Mouse (Mus musculus) G1E-ER4 (cell line): Measurements from ENCODE around the gene Dnaja2. TPM values are rescaled to one million over a fixed set of nuclear protein-coding genes. Genes with fewer than 3 reads are reported as not detected.

Experiments
- GATA1 ChIP-seq: IDR thresholded peaks from one replicate; pipeline ENCODE4 v1.8.0; 2012; ENCODE audit warnings: low read length, inconsistent platforms
- polyA plus RNA-seq: library from polyadenylated mRNA; stranded (reverse); fragments of >175 nt; gene quantifications from 2 replicates; pipeline ENCODE4 v1.2.3, GENCODE M21; 2012

Gene Dnaja2
- polyA plus RNA-seq, 1 experiment: 164 TPM

DNA sequence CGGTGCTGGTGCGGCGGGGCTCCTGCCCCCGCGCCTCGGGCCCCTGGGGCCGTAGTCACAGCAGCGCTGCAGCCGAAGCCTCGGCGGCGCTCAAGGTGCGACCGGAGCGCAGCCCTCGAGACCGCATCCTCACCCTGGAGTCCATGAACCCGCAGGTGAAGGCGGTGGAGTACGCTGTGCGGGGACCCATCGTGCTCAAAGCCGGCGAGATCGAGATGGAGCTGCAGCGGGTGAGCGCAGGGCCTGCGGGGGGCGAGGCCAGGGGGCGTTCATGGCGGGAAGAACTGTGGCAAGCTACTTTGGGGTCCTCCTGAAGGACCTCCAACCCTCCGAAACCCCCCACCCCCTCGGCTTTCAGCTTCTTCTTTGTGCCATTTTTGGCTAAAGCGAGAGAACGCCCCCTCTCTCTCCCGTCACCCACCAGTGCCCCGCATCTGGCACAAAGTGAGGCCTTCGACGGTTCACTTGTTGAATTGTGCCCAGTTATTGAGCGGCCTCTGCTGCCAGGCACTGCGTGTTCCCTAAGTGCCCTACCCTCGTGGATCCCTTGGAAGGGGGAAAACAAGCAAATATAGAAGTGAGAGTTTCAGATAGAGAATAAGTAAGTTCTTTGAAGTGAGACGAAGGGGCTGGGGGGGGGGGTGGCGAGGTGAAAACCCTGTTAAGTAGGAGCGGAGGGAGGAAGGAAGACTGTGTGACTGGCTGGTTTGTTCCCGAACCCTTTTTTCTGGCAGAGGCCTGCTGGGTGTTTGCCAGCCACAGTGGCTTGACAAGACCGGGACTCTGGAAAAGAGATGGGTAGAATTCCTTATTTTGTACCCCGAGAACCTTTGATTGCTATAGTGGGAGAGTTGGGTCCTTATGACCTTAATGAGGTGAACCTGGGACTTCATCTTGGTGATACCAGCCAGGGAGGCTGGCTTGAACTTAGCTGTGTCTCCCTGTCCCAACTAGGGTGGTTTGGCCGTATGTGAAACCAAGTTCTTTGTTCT, 61.9 kb downstream of the Dnaja2 start:
- TF ChIP-seq GATA1: no peak

DNA sequence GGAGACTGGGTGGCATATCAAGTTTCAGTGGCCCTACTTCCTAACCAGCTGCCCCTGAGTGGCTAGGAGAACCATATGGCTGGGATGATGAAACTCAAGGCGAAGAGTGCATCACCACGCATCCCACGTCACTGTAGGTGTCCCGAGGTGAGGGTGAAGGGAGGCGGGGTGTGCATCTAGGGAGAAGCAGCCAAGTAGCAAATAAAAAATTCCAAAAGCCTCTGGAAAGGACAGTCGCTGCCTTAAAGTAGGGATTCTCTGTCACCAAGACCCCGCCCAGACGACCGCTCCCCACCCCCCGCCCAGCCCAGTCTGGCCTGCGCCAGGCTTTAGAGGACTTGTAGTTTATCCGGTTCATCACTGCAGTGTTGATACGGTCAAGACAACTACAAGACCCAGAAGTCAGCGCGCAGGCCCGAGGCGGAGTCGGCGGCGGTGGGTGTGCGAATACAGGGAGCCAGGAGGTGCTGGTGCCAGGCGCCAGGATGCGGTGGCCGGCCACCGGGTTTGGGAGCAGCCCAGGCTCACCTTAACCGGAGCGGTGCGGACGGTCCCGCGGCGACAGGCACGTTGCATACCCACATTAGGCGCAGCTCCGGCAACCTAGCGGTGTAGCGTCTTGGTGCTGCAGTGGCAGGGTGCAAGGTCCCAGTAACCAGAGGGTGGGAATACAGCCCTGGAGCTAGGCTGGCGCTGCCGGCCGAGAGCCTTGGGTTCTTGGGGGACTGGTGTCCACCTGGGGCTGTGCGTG, 62.8 kb downstream of the Dnaja2 start, which contains the start of gene Gpt2:
Gene Gpt2 (plus strand): TSS at position 452 of the 751 bp plus-strand sequence.
- no peak for TF ChIP-seq GATA1

DNA sequence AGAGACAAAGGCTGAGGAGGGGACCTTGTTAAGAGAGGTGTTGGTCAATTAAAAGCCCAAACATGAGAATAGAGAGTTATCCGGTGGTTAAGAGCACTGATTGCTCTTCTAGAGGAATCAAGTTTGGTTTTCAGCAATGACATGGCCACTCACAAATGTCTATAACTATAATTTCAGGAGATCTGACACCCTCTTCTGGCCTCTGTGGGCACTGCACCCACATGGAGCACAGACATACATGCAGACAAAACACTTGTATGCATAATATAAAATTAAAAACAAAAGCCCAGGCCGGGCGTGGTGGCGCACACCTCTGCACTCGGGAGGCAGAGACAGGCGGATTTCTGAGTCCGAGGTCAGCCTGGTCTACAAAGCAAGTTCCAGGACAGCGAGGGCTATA, 65.6 kb downstream of the Dnaja2 start:
- no peak for TF ChIP-seq GATA1

DNA sequence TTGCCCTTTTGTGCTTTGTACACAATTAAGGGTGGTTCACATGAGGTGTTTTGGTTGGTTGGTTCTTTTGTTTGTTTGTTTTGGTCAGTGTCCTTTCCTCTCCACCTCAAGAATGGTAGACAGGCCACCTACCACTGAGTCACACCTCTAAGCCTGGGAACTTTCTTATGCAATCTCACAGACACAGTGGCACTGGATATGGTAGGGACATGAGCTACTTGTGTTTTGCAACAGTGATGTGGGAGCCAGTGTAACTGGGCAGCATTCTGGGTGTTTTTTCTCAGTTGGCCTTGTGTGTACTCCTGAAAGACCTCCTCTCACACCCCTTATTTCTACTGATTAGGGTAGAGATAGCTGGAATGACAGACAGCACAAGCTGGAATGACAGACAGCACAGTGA, 66.5 kb downstream of the Dnaja2 start:
- no peak for TF ChIP-seq GATA1

DNA sequence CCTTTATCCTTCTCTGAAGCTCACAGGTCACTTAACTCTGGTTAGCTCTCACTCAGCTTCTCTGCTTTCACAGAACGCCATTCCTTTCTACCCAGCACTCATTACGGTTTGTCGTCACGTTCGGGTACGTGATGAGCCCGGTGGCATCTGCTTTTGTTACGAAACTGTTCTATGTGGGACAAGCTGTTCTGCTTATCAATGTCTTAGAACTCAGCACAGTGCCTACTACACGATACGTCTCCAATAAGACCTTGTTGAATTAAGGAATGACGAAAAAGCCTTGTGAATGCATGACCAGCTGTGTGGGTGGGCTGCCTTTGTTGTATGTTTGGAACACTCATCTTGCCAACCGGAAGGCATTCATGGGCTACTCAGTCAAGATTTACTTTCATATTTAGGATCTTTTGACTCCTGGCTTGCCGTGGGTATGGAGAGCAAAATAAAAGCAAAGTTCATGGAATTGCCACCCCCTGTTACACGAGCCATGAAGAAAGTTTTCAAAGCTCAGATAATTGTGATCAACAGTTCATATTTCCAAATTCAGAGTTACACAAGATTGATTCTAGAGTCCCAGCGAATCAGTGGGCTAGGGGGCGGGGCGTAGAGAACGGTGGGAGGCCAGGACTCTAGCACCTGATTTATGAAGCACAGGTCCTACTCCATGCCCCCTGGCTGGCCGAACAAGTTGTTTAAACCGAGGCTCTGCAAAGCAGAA, 67.1 kb downstream of the Dnaja2 start:
- TF ChIP-seq GATA1: no peak

Other genes starting within 250 kb of the Dnaja2 start
- gene Mylk3, start 169.0 kb downstream of the Dnaja2 start, polyA plus RNA-seq: 40.7 and 82.3 TPM in 2 replicates
- gene 4921524J17Rik, start 122.5 kb downstream of the Dnaja2 start, polyA plus RNA-seq: 34.7 and 41.9 TPM in 2 replicates
- gene Gpt2, start 62.8 kb downstream of the Dnaja2 start, polyA plus RNA-seq: not detected in 2 replicates
- not detected in 2 replicates for gene Neto2, start 145.6 kb upstream of the Dnaja2 start, polyA plus RNA-seq